Mouse (Mus musculus) brain, adult 2 months (tissue): ENCODE results near the gene Fbln7.

Experiments
- DNase-seq: peaks from one replicate; pipeline ENCODE4 v3.0.0; 2011; ENCODE audit warnings: low read depth, low spot score

The Fbln7 gene

DNA sequence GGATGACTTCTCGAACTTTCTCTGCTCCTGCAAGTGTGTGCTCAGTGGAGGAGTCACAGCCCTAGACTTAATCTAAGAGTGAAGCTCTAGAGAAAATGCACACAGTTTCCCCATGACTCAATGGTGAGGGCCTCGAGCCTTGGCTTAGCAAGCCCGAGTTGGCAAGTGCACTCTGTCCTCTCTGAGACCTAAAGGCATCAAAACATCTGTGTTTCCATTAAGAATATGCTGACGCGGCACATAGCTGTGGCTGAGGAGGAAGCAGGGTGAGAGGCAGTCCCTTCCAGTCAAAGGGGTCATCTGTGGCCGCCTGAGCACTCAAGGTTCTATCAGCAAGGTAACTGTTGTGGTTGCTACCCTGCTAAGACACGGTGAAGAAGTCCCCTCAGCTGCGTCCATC, 8.9 kb downstream of the Fbln7 start:
- no peak for DNase-seq

DNA sequence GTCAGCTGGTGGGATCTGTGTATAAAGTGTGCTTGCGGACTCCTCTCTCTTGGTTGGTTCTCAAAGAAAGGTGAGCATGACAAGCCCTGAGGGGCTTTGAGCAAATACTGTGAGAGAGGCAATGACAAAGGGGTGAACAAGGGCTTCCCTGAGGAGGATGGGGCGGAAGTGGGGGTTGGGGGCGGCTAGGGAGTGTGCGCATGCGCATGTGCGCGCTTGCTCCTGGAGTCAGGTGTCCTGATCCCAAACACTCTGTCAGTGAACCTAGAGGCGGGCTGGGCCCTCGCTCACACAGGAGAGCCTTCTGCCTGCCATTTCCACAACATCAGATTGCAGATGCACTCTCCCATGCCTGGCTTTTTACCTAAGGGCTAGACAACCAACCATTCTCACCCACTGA, 9.5 kb downstream of the Fbln7 start:
- no peak for DNase-seq

DNA sequence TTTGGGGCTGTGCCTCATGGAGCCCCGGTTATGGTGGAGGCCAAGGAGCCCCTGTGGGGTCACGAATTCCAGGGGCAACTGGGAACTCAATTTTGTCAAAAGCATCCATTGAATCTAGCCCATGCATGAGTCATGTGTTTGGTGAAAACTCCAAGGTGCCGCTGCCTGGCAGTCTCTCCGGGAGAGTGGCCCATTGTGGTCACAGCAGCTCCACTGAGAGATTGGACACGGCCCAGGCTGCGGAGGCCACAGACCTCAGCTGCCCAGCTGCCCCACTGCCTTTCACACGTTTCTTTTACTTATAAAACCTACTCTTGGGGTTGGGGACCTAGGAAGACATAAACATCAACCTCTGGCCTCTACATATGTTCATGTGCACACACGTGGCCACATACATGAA, 12.7 kb downstream of the Fbln7 start:
- no peak for DNase-seq

DNA sequence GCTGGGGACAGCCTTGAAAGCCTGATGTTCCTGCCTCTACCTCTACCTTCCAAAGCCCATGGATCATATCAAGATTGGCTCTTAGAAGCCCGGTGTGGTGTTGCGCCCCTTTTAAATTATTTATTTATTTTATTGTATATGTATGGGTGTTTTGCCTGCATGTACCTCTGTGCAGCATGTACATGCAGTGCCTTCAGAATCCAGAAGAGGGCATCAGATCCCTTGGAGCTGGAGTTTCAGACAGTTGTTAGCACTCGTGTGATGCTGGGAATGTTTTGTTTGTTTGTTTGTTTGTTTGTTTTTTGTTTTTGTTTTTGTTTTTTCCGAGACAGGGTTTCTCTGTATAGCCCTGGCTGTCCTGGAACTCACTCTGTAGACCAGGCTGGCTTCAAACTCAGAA, 18.5 kb downstream of the Fbln7 start:
- DNase-seq = no peak

DNA sequence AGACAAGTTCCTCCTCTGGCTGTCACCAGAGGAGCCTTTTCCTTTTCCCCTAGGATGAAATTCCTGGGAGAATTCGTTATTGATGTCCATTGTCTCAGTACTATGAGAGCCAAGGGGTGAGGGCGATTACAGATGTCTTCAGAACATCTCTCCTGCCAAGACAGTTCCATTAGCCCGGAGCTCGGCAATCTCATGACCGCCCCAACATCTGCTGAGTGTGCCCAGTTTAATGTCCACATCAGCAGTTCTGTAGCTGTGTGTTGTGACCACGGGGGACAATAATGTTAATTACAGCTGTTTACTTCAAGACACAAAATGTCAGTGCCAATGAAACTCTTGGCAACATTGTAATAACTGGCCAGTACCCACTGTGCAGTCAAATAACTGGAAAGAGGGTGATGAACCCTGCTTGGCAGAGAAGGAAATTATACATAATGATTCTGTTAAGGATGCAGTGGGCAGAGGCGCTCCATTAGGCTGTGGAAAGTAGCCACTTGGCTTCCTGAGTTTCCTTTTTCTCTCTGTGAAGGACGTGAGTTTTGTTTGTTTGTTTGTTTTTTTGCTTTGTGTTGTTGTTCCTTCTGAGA, 22.5 kb downstream of the Fbln7 start:
- DNase-seq = no peak

DNA sequence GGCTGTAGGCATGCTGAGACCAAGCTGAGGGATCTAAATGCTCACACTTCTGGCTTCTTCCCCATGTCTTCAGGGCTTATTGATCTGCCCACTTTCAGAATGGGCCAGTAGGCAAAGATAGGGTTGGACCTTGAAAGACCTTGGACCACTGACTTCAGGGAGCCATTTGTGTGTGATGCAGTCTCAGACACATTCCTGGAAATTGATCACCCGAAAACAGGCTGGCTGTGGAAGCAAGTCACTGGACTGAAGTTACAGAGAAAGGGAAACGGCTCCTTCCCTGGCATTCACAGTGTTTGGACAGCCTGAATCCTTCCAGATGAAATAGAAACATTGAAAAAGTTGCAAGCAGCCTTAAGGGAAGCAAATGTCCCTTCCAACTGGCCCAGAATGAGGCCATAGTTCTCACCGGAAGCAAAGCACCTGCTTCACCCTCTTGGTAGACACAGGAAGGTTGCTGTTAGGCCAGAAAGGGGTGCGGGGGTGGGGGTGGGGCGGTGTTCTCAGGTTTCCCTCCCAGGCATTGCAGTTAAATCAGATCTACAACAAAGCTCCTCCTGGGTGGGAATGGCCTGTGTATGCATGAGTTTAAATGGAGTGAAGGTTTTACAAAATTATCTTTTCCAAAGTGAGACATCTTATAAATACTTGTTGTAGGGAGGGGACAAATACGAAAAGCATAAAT, 25.2 kb downstream of the Fbln7 start:
- DNase-seq = no peak

DNA sequence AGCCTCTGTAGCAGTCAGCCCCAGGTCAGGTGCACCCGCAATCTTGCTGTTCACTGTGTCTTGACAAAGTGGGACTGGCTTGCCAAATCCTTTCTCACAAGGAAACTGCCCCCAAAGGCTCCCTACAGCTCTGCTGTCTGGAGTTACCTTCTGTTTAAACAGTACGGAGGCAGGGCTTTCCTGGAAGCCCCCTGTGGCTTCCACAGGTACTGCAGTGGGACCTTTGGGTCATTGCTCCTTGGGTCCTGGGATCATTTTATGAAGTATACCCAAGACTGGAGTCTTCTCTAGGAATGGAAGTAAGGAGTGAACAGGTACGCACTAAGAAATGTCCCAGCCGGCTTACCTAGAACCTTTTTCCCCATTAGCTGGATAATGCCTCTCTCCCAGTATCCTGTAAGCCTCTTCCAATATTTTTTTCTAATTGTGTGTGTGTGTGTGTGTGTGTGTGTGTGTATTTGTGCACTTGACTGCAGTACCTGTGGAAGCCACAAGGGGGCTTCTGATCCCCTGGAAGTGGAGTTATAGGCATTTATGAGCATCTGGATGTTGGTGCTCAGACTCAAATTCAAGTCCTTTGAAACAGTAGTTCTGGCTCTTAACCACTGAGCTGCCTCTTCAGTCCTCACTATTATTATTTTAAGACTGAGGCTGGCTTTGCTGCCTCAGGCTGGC, 28.0 kb downstream of the Fbln7 start:
- no peak for DNase-seq

DNA sequence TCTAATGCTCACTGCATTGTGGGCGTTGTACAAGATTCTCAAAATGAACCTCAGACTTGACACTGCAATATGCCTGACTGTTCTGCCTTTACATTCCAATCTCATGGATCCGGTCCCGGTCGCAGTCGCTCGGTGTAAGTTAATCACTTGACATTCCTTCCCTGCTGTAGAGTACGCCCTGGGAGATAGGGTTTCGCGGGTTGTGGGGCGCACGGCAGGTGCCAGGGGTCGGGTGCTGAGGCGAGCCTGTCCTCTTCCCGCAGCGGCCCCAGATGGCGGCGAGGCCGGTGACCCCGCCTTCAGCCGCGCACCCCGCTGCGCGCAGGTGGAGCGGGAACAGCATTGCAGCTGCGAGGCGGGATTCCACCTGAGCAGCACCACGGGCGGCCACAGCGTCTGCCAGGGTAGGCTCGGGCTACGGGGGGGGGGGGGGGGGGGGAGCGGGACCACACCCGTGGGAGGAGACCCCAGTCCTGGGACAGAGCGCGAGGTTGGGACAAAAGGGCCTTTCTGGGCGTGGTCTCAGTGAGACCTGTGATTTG, 29.5 kb downstream of the Fbln7 start:
- DNase-seq = peak; percentile 32

DNA sequence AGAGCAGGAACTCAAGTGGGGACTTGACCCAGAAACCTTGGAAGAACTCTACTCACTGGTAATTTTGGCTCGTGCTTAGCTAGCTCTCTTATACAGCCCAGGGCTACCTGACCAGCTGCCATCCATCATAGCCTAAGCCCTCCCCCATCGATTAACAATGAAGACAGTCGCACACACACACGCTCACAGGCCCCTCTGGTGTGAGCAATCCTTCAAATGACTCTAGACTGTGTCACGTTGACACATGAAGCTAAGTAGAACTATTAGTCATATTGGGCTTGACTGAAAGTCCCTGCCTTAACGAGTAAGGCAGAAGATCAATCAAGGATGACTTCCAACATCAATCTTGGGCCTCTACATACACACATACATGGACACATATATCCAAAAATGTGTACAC, 40.1 kb downstream of the Fbln7 start:
- DNase-seq = no peak

DNA sequence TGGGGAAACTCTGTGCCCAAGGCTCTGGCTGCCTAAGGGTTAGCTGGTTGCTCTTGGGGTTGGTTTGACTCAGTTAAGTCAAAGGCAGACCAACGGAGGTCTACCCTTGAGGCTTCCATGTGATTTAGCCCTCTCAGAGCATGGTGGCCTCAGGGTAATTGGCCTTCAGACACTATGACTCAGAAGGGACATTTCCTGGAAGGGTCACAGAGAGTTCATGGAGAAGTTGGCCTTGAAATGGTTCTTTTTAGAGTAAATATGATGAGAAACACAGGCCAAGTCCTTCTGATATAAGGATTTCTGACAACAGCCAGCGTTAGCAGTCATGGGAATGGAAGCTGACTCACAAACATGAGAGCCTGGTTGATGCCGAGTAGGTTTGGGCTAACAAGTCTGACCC, 40.9 kb downstream of the Fbln7 start:
- no peak for DNase-seq

DNA sequence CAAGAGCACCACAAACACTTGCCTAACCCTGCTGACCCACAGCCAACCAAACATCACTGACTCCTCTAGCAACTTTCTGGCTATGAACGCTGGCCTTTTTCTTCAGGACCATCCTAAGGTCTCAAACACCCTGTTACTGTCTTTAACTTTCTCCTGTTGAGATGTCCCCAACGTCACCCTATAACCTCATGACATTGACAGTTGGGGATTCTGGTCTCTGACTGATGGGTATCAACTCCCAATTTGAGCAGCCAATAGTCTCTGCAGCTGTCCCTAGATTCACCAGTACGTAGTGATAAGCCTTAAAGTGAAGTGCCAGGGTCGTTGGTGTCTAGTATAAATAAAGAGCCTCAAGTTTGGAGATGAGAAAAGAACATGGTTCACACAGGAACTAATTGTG, 52.2 kb downstream of the Fbln7 start:
- no peak for DNase-seq

DNA sequence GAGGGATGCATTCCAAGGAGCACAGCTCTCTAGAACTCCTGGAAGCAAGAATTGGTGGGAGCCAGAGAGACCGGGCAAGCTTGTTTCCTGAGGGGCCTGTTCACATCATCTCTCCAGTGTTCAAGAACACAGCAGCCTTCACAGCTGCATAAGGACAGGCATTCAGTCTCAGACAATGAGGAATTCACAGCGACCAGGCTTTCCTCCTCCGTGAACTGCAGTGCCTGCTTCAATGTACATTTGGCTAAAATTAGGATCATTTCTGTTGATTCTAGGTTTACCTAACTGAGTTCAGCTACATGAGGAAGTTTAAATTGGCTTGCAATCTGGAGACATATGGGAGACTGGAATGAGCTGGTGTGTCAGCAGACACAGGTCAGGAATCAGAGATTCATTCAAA, 53.7 kb downstream of the Fbln7 start:
- peak; percentile 44 for DNase-seq

DNA sequence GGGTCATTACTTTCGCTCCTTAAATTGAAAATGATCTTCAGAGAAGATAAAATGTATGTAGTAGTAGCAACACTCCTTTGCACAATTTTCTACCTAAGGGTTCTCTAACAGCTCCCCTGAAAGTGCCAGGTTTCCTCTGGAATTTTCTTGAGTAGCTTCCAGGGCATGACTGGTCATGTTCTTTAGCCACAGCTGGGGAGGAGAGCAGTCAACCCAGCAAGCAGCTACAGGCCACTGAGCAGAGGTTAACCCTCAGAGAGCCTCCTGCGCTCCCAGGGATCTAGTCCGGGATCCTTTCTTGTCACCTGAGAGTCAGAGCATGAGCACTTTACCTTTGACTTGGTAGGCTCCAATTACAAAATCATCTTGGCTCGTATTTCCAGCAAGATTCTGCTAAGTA, 62.0 kb downstream of the Fbln7 start:
- no peak for DNase-seq

DNA sequence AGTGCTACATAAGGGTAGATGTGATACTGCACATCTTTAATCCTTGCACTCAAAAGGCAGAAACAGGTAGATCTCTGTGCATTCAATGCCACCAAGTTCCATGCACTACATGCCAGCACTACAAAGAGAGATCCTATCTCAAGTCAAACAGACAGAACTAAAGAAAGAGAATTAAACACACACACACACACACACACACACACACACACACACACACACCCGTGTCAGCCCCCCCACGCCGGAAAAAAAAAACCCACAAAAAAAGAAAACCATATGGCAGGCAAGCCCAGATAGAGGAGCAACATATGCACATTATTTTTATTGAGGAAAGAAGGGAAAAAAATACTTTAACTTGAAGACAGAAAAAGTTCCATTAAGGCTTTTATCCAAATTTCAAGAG, 65.7 kb downstream of the Fbln7 start:
- DNase-seq = peak; percentile 34

DNA sequence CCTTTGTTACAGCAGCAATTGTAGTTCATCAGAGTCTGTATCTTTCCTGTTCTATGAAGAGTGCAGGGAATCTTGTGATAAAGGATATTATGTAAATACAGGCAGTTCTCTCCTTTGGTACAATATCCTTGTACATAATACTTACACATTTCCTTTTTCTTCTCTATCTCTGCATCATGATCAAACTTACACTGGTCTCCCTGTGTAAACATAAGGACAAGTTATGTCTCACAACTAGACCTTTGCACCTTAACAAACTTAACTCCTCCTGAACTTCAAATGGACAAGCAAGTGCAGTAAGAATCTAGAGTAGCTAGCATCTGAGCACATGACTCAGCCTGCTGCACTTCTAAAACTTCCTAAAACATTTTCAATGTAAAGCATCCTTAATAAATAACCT, 67.9 kb downstream of the Fbln7 start:
- no peak for DNase-seq

DNA sequence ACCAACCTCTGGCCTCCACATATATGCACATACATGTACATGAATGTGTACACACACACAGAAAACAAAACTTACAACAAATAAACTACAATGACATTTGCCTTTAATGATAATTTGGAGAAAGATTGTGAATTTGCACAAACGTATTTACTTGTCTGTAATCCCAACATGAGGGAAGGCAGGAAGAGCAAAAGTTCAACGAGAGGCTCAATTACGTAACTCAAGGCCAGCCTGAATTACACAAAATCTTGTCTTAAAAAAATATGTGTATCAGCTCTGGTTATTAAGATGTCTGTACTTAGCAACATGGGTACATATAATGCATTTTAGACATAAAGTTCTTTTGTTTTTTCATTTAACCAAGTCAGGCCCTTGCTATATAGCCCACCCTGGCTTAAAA, 73.5 kb downstream of the Fbln7 start:
- no peak for DNase-seq

DNA sequence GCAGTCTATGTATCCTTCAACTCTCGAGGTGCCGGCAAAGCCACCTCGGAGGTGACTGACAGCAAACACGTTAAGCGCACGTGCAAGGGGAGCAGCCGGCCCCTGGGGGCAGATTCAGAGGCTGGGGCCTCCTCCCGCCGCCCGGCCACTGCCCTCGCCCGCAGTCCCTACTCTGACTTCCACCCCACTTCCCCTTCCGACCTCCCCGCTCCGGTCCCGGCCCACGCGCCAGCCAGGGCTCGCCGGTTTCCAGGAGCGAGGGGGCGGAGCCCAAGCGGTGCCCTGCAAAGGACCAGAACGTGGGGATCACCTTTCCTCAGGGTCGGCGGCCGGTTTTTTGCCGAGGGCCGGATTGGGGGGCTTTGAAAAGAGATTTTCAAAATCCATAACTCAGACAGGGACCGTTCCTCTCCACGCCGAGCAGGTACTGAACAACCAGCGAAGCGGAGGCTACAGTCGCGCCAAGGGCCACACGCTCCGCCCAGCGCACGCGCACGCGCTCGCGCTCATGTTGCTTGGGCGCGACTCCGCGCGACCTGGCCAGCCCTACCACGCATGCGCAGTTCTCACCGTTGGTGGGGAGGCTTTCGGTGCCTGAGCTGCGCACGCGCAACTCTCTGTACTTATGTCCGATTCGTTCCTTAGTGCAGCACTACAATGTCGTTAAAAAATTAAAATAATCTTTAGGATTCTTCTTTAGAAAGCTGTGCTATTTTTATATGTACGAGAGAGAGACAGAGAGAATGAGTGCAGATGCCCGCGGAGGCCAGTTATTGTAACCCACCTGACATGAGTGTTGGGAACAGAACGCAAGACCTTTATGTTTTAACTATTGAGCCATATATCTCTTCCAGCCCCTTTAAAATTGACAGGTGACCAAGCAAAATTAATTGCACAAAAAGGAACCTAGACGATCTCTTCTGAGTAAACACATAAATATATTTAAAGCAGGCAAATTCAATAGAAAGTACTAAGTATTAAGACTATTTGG, 81.1 kb downstream of the Fbln7 start, which contains the start of gene Zc3h8:
TSS of gene Zc3h8 (minus strand) at position 540 of the 991 bp plus-strand sequence.
- DNase-seq = peak; percentile 99
